11 mouse cellular contexts compared by ENCODE assay signal in the genomic region with DNA sequence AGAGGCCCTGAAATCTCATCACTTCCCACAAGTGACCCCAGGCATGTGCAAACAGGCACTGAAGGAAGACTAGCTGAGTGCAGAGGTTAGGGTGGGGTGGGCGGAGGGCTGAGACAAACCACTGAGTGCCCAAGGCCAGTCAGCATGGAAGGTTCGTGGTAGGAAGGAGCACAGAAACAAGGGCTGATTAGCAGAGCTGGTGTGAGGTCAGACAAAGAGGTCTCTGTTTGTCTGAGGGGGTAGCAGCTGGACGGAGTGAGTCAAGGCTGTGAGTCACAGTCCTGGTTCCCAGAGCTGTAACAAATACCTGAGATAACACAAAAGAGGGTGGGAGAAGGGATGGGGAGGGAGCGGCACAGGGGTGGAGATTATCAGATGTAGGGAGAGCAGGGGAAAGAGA. TPM values are rescaled to one million over a fixed set of nuclear protein-coding genes. Genes with fewer than 3 reads are reported as not detected.
DNase-seq lines count a peak whose midpoint lies in the region; ATAC-seq and TF ChIP-seq lines count a peak whose summit lies in the region.
"Had no signal": no experiment of that assay in that cellular context is flagged by ENCODE, and none has a peak within 500 bp of the region (broad histone marks: within the 10 kb centered on the region; RNA-seq: fewer than 3 reads in every experiment).

No protein-coding gene starts in this region.

- H3K27me3 ChIP-seq in heart, embryonic 13.5 days (replicated peaks) = no peaks in the 10 kb centered on the region
- no peaks in the 10 kb centered on the region for H3K27me3 ChIP-seq in lung, postnatal 0 days (replicated peaks; ENCODE audit: insufficient read depth, low read length)
- no peaks in the 10 kb centered on the region for H3K27me3 ChIP-seq in stomach, postnatal 0 days (ENCODE audit: control insufficient read depth, insufficient read depth, low read length)
- H3K27me3 ChIP-seq in liver, embryonic 11.5 days (replicated peaks; ENCODE audit: control insufficient read depth, insufficient read depth, low read length) = no peaks in the 10 kb centered on the region
- H3K27me3 ChIP-seq in forebrain, embryonic 12.5 days = no peaks in the 10 kb centered on the region

- H3K27ac ChIP-seq in heart, embryonic 13.5 days (replicated peaks) = peak overlapping the region; percentile 48
- H3K27ac ChIP-seq in lung, postnatal 0 days (ENCODE audit: low read length) = no peak overlapping the region
- H3K27ac ChIP-seq in stomach, postnatal 0 days (replicated peaks) = peak overlapping the region; percentile 36; the same call in 1 of the 2 replicates
- H3K27ac ChIP-seq in liver, embryonic 11.5 days (ENCODE audit: low read depth, low read length) = no peak overlapping the region
- H3K27ac ChIP-seq in forebrain, embryonic 12.5 days = no peak overlapping the region

- no peaks in the 10 kb centered on the region for H3K36me3 ChIP-seq in heart, embryonic 13.5 days
- no peaks in the 10 kb centered on the region for H3K36me3 ChIP-seq in lung, postnatal 0 days (ENCODE audit: insufficient read depth, low read length)
- no peaks in the 10 kb centered on the region for H3K36me3 ChIP-seq in stomach, postnatal 0 days (ENCODE audit: control insufficient read depth, insufficient read depth, low read length)
- no peaks in the 10 kb centered on the region for H3K36me3 ChIP-seq in liver, embryonic 11.5 days (ENCODE audit: control insufficient read depth, insufficient read depth, low read length)
- no peaks in the 10 kb centered on the region for H3K36me3 ChIP-seq in forebrain, embryonic 12.5 days (replicated peaks)

- TF ChIP-seq CTCF in lung, postnatal 0 days (IDR thresholded peaks at IDR 0.05) = no peak
- TF ChIP-seq CTCF in stomach, postnatal 0 days (IDR thresholded peaks at IDR 0.05; ENCODE audit: low read depth) = no peak

- H3K4me2 ChIP-seq in heart, embryonic 13.5 days = no peak overlapping the region
- H3K4me2 ChIP-seq in lung, postnatal 0 days (replicated peaks; ENCODE audit: low read depth, low read length) = no peak overlapping the region
- H3K4me2 ChIP-seq in stomach, postnatal 0 days (replicated peaks; ENCODE audit: low read depth) = no peak overlapping the region
- H3K4me2 ChIP-seq in liver, embryonic 11.5 days = no peak overlapping the region
- no peak overlapping the region for H3K4me2 ChIP-seq in forebrain, embryonic 12.5 days

- ATAC-seq in heart, embryonic 13.5 days (ENCODE audit: extremely low read depth, insufficient number of reproducible peaks, low FRiP score, low TSS enrichment) = peak; percentile 63; the same call in 1 of the 2 replicates
- ATAC-seq in lung, postnatal 0 days = peak; percentile 80
- ATAC-seq in stomach, postnatal 0 days (ENCODE audit: low FRiP score, low TSS enrichment) = peak; percentile 91
- ATAC-seq in liver, embryonic 11.5 days (replicated peaks; ENCODE audit: low FRiP score) = no peak
- no peak for ATAC-seq in forebrain, embryonic 12.5 days (ENCODE audit: low FRiP score)
- ATAC-seq: forebrain, postnatal 0 days had no signal

- no peak for DNase-seq in heart, adult 9 months (ENCODE audit: low spot score in 2 of 2)
- peak; percentile 27 for DNase-seq in lung, postnatal 0 days (ENCODE audit: low spot score)
- no peak for DNase-seq in lung, postnatal 4 days
- DNase-seq in brain, adult 2 months (ENCODE audit: low read depth, low spot score) = peak; percentile 48
- DNase-seq in stomach, postnatal 0 days (ENCODE audit: low spot score) = peak; percentile 74
- DNase-seq in liver, embryonic 11.5 days (ENCODE audit: low spot score) = no peak
- DNase-seq: forebrain, postnatal 0 days; kidney, adult 11 months; lung, postnatal 10 days had no signal

- 26% methylated on average over 4 of the region's 4 CpGs for WGBS in heart, embryonic 13.5 days
- 43% methylated on average over 4 of the region's 4 CpGs for WGBS in lung, postnatal 0 days
- WGBS in stomach, postnatal 0 days = 54% methylated on average over 4 of the region's 4 CpGs
- 46% methylated on average over 4 of the region's 4 CpGs for WGBS in liver, embryonic 11.5 days
- WGBS in forebrain, embryonic 12.5 days = 47% methylated on average over 4 of the region's 4 CpGs

- TF ChIP-seq EP300 in lung, postnatal 0 days (IDR thresholded peaks at IDR 0.05) = 0 out of 2 replicates have a peak, but pooled peaks have one; percentile 33
- TF ChIP-seq EP300 in stomach, postnatal 0 days (optimal IDR thresholded peaks at IDR 0.05) = no peak

- no peak overlapping the region for H3K4me3 ChIP-seq in heart, embryonic 13.5 days
- H3K4me3 ChIP-seq in lung, postnatal 0 days (ENCODE audit: low read depth, low read length) = no peak overlapping the region
- no peak overlapping the region for H3K4me3 ChIP-seq in stomach, postnatal 0 days (ENCODE audit: low read depth, low read length)
- no peak overlapping the region for H3K4me3 ChIP-seq in liver, embryonic 11.5 days (ENCODE audit: low read depth, low read length)
- H3K4me3 ChIP-seq in forebrain, embryonic 12.5 days (replicated peaks) = no peak overlapping the region

- no peak overlapping the region for H3K9ac ChIP-seq in heart, embryonic 13.5 days
- no peak overlapping the region for H3K9ac ChIP-seq in lung, postnatal 0 days (replicated peaks; ENCODE audit: low read depth)
- no peak overlapping the region for H3K9ac ChIP-seq in stomach, postnatal 0 days (ENCODE audit: low read length)
- no peak overlapping the region for H3K9ac ChIP-seq in liver, embryonic 11.5 days (ENCODE audit: low read depth, low read length)
- H3K9ac ChIP-seq in forebrain, embryonic 12.5 days = no peak overlapping the region
- H3K9ac ChIP-seq: forebrain, postnatal 0 days had no signal

- H3K4me1 ChIP-seq in heart, embryonic 13.5 days = peaks cover 11% of the 10 kb centered on the region
- no peaks in the 10 kb centered on the region for H3K4me1 ChIP-seq in lung, postnatal 0 days (ENCODE audit: insufficient read depth, low read depth, low read length)
- 0 out of 2 replicates have a peak, but pooled peaks cover 3% of the 10 kb centered on the region for H3K4me1 ChIP-seq in stomach, postnatal 0 days (replicated peaks; ENCODE audit: control insufficient read depth, insufficient read depth)
- no peaks in the 10 kb centered on the region for H3K4me1 ChIP-seq in liver, embryonic 11.5 days (replicated peaks; ENCODE audit: control insufficient read depth, insufficient read depth, low read length)
- H3K4me1 ChIP-seq in forebrain, embryonic 12.5 days = no peaks in the 10 kb centered on the region

- no peaks in the 10 kb centered on the region for H3K9me3 ChIP-seq in heart, embryonic 13.5 days
- no peaks in the 10 kb centered on the region for H3K9me3 ChIP-seq in lung, postnatal 0 days (ENCODE audit: low read length)
- no peaks in the 10 kb centered on the region for H3K9me3 ChIP-seq in stomach, postnatal 0 days (ENCODE audit: control insufficient read depth, low read length)
- H3K9me3 ChIP-seq in liver, embryonic 11.5 days (ENCODE audit: control insufficient read depth, low read length) = no peaks in the 10 kb centered on the region
- H3K9me3 ChIP-seq in forebrain, embryonic 12.5 days = no peaks in the 10 kb centered on the region

RNA-seq across cellular contexts. Expression of a gene that starts 41.7 kb away (rescaled TPM):
- polyA plus RNA-seq in heart, embryonic 13.5 days (2015; fragmentation: Nextera tagmentation; extraction: Ambion mirVana) = 2.0 and 3.1 TPM in 2 replicates
- polyA plus RNA-seq in lung, postnatal 0 days (2015; fragmentation: Nextera tagmentation; extraction: Ambion mirVana) = 11.5 and 14.0 TPM in 2 replicates
- polyA plus RNA-seq in stomach, postnatal 0 days (2015; fragmentation: Nextera tagmentation; extraction: Ambion mirVana) = 3.5 and 4.9 TPM in 2 replicates
- 0.51 TPM in 2 replicates for polyA plus RNA-seq in liver, embryonic 11.5 days (2014; fragmentation: Nextera tagmentation; extraction: Ambion mirVana)
- 0.13 and 0.93 TPM in 2 replicates for polyA plus RNA-seq in forebrain, embryonic 12.5 days (2016; fragmentation: Nextera tagmentation; extraction: Ambion mirVana)

RNA-seq across cellular contexts. Expression of a gene that starts 55.1 kb away (rescaled TPM):
- polyA plus RNA-seq in heart, embryonic 13.5 days (2015; fragmentation: Nextera tagmentation; extraction: Ambion mirVana) = 15.1 and 15.5 TPM in 2 replicates
- 25.0 and 30.2 TPM in 2 replicates for polyA plus RNA-seq in lung, postnatal 0 days (2015; fragmentation: Nextera tagmentation; extraction: Ambion mirVana)
- 18.8 and 18.9 TPM in 2 replicates for polyA plus RNA-seq in stomach, postnatal 0 days (2015; fragmentation: Nextera tagmentation; extraction: Ambion mirVana)
- polyA plus RNA-seq in liver, embryonic 11.5 days (2014; fragmentation: Nextera tagmentation; extraction: Ambion mirVana) = 4.2 and 5.4 TPM in 2 replicates
- polyA plus RNA-seq in forebrain, embryonic 12.5 days (2016; fragmentation: Nextera tagmentation; extraction: Ambion mirVana) = 4.6 and 4.8 TPM in 2 replicates

Comparison
In these comparisons a context has a peak if more than half of its experiments do, and no peak if none do; other contexts are left out.
1. DNase-seq: peak in lung, postnatal 0 days (single experiment), brain, adult 2 months (single experiment) and stomach, postnatal 0 days (single experiment); none in heart, adult 9 months (0 of 2), lung, postnatal 4 days (0 of 2) and liver, embryonic 11.5 days (single experiment).
2. ATAC-seq: peak in heart, embryonic 13.5 days (single experiment), lung, postnatal 0 days (single experiment) and stomach, postnatal 0 days (single experiment); none in liver, embryonic 11.5 days (single experiment) and forebrain, embryonic 12.5 days (single experiment).
3. H3K27ac ChIP-seq: peak in heart, embryonic 13.5 days (single experiment) and stomach, postnatal 0 days (single experiment); none in lung, postnatal 0 days (single experiment), liver, embryonic 11.5 days (single experiment) and forebrain, embryonic 12.5 days (single experiment).